Mouse (Mus musculus): ENCODE data around the gene Ppm1g. TPM values are rescaled to one million over a fixed set of nuclear protein-coding genes. Genes with fewer than 3 reads are reported as not detected.

Ppm1g gene
- polyA plus RNA-seq, 2 experiments = 98.8 to 118 TPM

- Histone ChIP-seq H3K27me3 (ENCODE audit: control insufficient read depth, insufficient read depth, low read length) (no peaks in the 10 kb centered on the region), H3K9ac (ENCODE audit: low read depth, low read length, severe bottlenecking) (no peak overlapping the region), H3K4me1 (ENCODE audit: control insufficient read depth, insufficient read depth, low read length) (peaks cover 10% of the 10 kb centered on the region), H3K4me2 (replicated peaks; ENCODE audit: low read depth, low read length, severe bottlenecking) (no peak overlapping the region), H3K9me3 (ENCODE audit: control insufficient read depth, low read length) (peaks cover 4% of the 10 kb centered on the region), H3K4me3 (replicated peaks; ENCODE audit: low read length) (no peak overlapping the region), H3K27ac (replicated peaks; ENCODE audit: low read depth, low read length) (no peak overlapping the region), H3K36me3 (ENCODE audit: control insufficient read depth, insufficient read depth, low read length) (peaks cover 83% of the 10 kb centered on the region)
- TF ChIP-seq POLR2A (IDR thresholded peaks at IDR 0.05; ENCODE audit: borderline replicate concordance, extremely low read depth, insufficient read depth, insufficient read length) = no peak
- 92% methylated on average over 19 of the region's 19 CpGs for WGBS
- DNase-seq (ENCODE audit: low spot score) (no peak), ATAC-seq (ENCODE audit: low FRiP score, low read depth) (no peak)
These were observed 21.1 kb downstream of the Ppm1g start for GRCm38 (mm10) chr5:31199321-31199892.

- TF ChIP-seq POLR2A (IDR thresholded peaks at IDR 0.05; ENCODE audit: borderline replicate concordance, extremely low read depth, insufficient read depth, insufficient read length) = no peak
These were observed 21.7 kb downstream of the Ppm1g start for GRCm38 (mm10) chr5:31198616-31199320.

GRCm38 (mm10) chr5:31198170-31198569, 22.3 kb downstream of the Ppm1g start:
- DNase-seq (ENCODE audit: low spot score) (no peak), ATAC-seq (ENCODE audit: low FRiP score, low read depth) (no peak)
- Histone ChIP-seq H3K27ac (replicated peaks; ENCODE audit: low read depth, low read length) (no peak overlapping the region), H3K27me3 (ENCODE audit: control insufficient read depth, insufficient read depth, low read length) (no peaks in the 10 kb centered on the region), H3K4me1 (ENCODE audit: control insufficient read depth, insufficient read depth, low read length) (peaks cover 16% of the 10 kb centered on the region), H3K9me3 (ENCODE audit: control insufficient read depth, low read length) (peaks cover 4% of the 10 kb centered on the region), H3K36me3 (ENCODE audit: control insufficient read depth, insufficient read depth, low read length) (peaks cover 75% of the 10 kb centered on the region), H3K9ac (ENCODE audit: low read depth, low read length, severe bottlenecking) (no peak overlapping the region), H3K4me3 (replicated peaks; ENCODE audit: low read length) (no peak overlapping the region), H3K4me2 (replicated peaks; ENCODE audit: low read depth, low read length, severe bottlenecking) (no peak overlapping the region)
- 94% methylated on average over 9 of the region's 9 CpGs for WGBS
- no peak for TF ChIP-seq POLR2A (IDR thresholded peaks at IDR 0.05; ENCODE audit: borderline replicate concordance, extremely low read depth, insufficient read depth, insufficient read length)

More at GRCm38 (mm10) chr5:31198616-31199320, 21.7 kb downstream of the Ppm1g start:
- Histone ChIP-seq H3K9ac (ENCODE audit: low read depth, low read length, severe bottlenecking) (no peak overlapping the region), H3K36me3 (ENCODE audit: control insufficient read depth, insufficient read depth, low read length) (peaks cover 81% of the 10 kb centered on the region), H3K4me2 (replicated peaks; ENCODE audit: low read depth, low read length, severe bottlenecking) (no peak overlapping the region), H3K4me3 (replicated peaks; ENCODE audit: low read length) (no peak overlapping the region), H3K27ac (replicated peaks; ENCODE audit: low read depth, low read length) (no peak overlapping the region), H3K4me1 (ENCODE audit: control insufficient read depth, insufficient read depth, low read length) (peaks cover 16% of the 10 kb centered on the region), H3K9me3 (ENCODE audit: control insufficient read depth, low read length) (peaks cover 4% of the 10 kb centered on the region), H3K27me3 (ENCODE audit: control insufficient read depth, insufficient read depth, low read length) (no peaks in the 10 kb centered on the region)
- no peak for DNase-seq (ENCODE audit: low spot score)
- 84% methylated on average over 5 of the region's 5 CpGs for WGBS
- ATAC-seq (ENCODE audit: low FRiP score, low read depth) = no peak

- H3K27ac ChIP-seq (replicated peaks; ENCODE audit: low read depth, low read length) = no peak overlapping the region
- DNase-seq (ENCODE audit: low spot score) (no peak), ATAC-seq (ENCODE audit: low FRiP score, low read depth) (no peak)
- 94% methylated on average over 12 of the region's 12 CpGs for WGBS
- H3K9ac ChIP-seq (ENCODE audit: low read depth, low read length, severe bottlenecking) = no peak overlapping the region
- TF ChIP-seq POLR2A (IDR thresholded peaks at IDR 0.05; ENCODE audit: borderline replicate concordance, extremely low read depth, insufficient read depth, insufficient read length) = no peak
- H3K4me2 ChIP-seq (replicated peaks; ENCODE audit: low read depth, low read length, severe bottlenecking) = no peak overlapping the region
- H3K36me3 ChIP-seq (ENCODE audit: control insufficient read depth, insufficient read depth, low read length) = peaks cover 67% of the 10 kb centered on the region
- no peaks in the 10 kb centered on the region for H3K27me3 ChIP-seq (ENCODE audit: control insufficient read depth, insufficient read depth, low read length)
- H3K4me1 ChIP-seq (ENCODE audit: control insufficient read depth, insufficient read depth, low read length) = peaks cover 14% of the 10 kb centered on the region
- H3K4me3 ChIP-seq (replicated peaks; ENCODE audit: low read length) = no peak overlapping the region
- H3K9me3 ChIP-seq (ENCODE audit: control insufficient read depth, low read length) = peaks cover 4% of the 10 kb centered on the region
These were observed 23.4 kb downstream of the Ppm1g start for GRCm38 (mm10) chr5:31197072-31197471.

GRCm38 (mm10) chr5:31196207-31196606, 24.3 kb downstream of the Ppm1g start:
- Histone ChIP-seq H3K27me3 (ENCODE audit: control insufficient read depth, insufficient read depth, low read length) (no peaks in the 10 kb centered on the region), H3K9me3 (ENCODE audit: control insufficient read depth, low read length) (peaks cover 4% of the 10 kb centered on the region), H3K4me1 (ENCODE audit: control insufficient read depth, insufficient read depth, low read length) (peaks cover 21% of the 10 kb centered on the region), H3K36me3 (ENCODE audit: control insufficient read depth, insufficient read depth, low read length) (peaks cover 69% of the 10 kb centered on the region), H3K4me3 (replicated peaks; ENCODE audit: low read length) (no peak overlapping the region), H3K27ac (replicated peaks; ENCODE audit: low read depth, low read length) (no peak overlapping the region), H3K9ac (ENCODE audit: low read depth, low read length, severe bottlenecking) (no peak overlapping the region), H3K4me2 (replicated peaks; ENCODE audit: low read depth, low read length, severe bottlenecking) (no peak overlapping the region)
- TF ChIP-seq POLR2A (IDR thresholded peaks at IDR 0.05; ENCODE audit: borderline replicate concordance, extremely low read depth, insufficient read depth, insufficient read length) = no peak
- no peak for DNase-seq (ENCODE audit: low spot score)
- ATAC-seq (ENCODE audit: low FRiP score, low read depth) = no peak
- 96% methylated on average over 10 of the region's 10 CpGs for WGBS

All from limb, embryonic 14.5 days (tissue).